Mouse (Mus musculus) layer of hippocampus, postnatal 14 days (tissue): ENCODE data around the gene Cadps. TPM values are rescaled to one million over a fixed set of nuclear protein-coding genes. Genes with fewer than 3 reads are reported as not detected.

Source experiments
- DNase-seq, 2 experiments: peaks; one replicate each; pipeline ENCODE4 v3.0.0; 2021 to 2022; ENCODE audit warnings: low spot score in 2 of 2, mixed read lengths in 1 of 2
- total RNA-seq, 2 experiments: library from RNA; stranded (reverse); gene quantifications; 2 replicates each; pipeline ENCODE4 v1.2.3; 2021

Gene Cadps
- total RNA-seq, 2 experiments from 2014 or later: 254 to 263 TPM

- peak; percentile 41 to 73 for DNase-seq
Measured at GRCm38 (mm10) chr14:12529961-12530542, 292.8 kb downstream of the Cadps start.

GRCm38 (mm10) chr14:12527296-12527695, 295.6 kb downstream of the Cadps start:
- DNase-seq: peak in 1 of 2 experiments; percentile 65

GRCm38 (mm10) chr14:12507018-12507417, 315.9 kb downstream of the Cadps start:
- DNase-seq: no peak

GRCm38 (mm10) chr14:12504191-12504947, 318.5 kb downstream of the Cadps start:
- no peak for DNase-seq

GRCm38 (mm10) chr14:12462206-12462605, 360.7 kb downstream of the Cadps start:
- no peak for DNase-seq

DNA sequence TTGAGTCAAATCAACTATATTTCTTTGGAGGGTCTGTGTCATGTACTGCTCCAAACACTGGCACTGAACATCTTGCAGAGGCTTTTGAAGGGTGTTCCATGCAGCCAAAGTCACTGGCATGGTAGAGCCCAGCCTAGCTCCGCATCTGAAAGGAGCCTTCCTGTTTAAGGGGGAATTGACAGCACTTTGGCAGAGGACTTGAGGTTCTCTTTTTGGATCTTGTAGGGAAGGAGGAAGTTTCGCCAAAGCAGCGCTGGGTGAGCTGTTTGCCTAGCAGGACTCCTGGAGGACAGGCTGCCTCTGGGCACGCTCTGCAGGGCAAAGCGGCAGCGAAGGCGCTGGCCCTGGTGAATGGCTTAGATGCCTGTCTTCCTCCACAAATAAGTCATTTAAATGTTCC, 363.2 kb downstream of the Cadps start:
- peak in 1 of 2 experiments; percentile 54 for DNase-seq

DNA sequence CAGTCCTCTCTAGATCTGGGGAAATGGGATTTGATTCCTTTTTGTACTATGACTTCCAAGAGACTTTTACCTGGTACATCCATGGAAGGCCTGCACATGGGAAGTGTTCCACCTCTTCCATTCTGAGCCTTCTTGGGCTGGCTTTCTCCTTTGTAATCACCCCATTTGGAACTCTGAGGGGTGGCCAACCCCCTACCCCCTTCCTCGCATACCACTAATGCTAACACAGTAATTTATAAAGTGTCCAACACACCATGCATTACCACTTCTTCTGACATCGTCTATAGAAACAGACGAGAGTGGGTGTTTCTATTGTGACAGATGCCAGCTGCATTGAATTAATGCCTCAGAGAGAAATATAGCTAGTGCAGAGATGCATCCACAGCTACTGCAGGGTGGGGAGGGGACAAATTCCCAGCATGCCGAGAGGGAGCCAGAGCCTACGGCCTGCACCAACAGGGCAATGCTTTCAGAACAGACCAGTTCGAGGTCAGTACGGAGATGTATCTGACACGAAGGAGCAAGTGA, 367.8 kb downstream of the Cadps start:
- no peak for DNase-seq

GRCm38 (mm10) chr14:12450807-12451206, 372.1 kb downstream of the Cadps start:
- DNase-seq: no peak

DNA sequence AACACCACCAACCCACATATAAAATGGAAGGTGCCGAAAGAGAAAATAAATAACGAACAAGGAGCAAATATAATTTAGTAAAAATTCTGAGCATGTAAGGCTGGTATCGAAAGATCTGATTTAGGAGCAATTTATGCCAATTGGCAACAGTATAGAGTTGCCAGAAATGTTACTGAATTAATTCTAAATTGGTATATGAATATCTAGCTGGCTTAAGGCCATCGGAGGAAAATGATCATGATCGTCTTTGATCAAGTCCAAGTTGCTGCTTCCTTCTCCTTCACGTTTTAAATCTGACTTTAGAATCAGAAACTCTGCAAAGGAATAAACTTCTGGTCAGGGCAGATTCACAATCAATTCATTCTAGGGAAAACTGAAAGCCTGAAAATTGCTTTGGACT, 374.0 kb downstream of the Cadps start:
- no peak for DNase-seq

DNA sequence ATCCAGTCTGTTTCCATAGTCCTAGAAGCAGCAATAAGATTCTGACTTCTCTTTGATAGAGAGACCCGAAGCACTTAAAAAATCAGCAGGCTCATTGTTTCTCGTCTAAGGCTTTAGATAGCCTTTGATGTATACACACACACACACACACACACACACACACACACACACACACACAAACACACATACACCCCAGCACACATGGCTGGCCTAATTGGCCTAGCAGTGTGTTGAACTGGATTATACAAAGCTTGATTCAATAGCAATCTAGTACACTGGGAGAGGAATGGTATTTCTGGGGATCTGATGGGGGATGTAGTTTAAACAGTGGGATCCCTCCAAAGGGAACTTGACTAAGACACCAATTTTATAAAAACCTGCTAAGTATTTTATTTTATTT, 381.9 kb downstream of the Cadps start:
- DNase-seq: no peak

DNA sequence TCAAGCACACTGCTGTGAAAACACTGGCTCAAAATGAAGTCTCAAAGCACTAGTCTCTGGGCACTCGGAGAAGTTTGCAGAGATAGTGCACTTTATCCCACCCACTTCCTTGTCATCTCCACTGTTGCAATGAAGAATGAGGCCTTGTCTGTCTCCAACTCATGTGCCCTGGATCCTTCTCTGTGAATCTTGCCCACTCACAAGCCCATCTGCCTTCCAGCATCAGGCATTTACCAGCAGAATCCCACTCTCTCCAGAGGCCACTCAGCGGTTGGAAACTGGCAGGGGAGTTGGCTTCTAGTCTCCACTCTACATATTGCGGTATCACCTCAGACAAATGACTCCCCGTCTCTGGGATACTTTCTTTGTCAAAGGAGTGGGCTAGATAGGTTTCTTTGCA, 384.9 kb downstream of the Cadps start:
- no peak for DNase-seq

GRCm38 (mm10) chr14:12437422-12437821, 385.5 kb downstream of the Cadps start:
- DNase-seq: no peak

GRCm38 (mm10) chr14:12436903-12437368, 385.9 kb downstream of the Cadps start:
- DNase-seq: peak in 1 of 2 experiments; percentile 25

DNA sequence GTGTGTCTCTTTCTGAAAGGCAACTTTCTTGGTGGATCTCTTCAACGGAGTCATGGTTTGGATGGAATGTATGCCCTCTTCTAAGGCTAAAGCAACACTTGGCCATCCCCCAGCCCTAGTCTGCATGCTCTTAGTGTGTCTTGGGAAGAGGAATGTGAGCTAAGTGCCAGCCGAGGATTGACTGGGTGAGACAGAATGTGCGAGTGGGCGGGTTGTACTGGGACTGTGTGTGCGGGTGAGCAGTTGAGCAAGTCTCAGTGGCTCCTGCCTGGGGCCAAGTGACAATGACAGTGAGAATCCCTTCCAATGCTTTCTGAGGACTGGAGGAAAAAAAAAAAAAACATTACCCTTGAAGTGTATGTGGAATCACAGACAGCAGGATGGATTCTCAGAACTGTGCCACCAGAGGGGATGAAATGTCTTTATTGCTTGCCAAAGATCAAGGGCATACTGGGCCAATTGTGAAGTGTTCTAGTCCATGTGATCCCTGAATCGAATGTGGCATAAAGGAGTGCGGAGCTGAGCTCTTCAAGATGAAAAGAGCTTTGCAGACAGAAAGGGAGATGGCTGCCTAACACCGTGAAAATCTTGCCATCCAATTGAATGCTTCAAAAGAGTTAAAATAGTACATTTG, 394.7 kb downstream of the Cadps start:
- peak in 1 of 2 experiments; percentile 47 for DNase-seq

DNA sequence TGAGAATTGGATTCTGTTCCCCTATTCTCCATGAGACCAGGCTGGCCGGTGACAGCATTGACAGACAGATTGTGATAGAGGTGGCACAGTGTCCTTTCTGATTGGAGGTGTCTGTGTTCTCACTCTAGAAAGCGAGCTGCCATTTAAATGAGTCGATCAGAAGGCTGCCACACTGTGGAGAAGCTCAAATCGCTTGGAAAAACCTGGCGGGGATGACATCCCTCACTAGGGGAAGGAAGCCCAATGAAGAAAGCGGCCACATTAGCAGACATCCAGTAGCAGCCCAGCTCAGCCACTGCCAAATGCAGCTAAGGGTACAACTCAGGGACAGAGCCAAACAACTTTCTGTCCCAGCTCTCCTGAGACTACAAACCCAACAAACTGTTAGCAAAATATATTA, 397.6 kb downstream of the Cadps start:
- no peak for DNase-seq

- DNase-seq: no peak
Measured at GRCm38 (mm10) chr14:12410276-12410675, 412.6 kb downstream of the Cadps start.

DNA sequence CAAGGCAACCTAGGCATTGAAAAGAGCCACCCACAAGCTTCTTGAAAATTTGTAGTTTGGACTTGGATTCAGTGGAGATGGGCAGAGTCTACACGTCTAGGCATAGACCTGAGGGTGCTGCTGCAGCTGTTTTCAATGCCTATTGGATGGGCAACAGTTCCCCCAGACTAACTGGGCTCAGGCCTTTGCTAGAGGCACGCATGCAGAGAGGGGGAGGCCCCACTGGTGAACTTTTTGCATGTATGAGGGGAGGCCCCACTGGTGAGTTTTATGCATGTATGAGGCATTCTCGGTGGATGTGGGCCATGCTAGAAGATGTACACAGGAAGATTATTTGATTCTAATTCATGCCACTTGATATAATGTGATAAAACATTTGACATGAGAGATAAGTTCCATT, 413.1 kb downstream of the Cadps start:
- DNase-seq: no peak

GRCm38 (mm10) chr14:12406588-12406987, 416.3 kb downstream of the Cadps start:
- DNase-seq: peak in 1 of 2 experiments; percentile 58

DNA sequence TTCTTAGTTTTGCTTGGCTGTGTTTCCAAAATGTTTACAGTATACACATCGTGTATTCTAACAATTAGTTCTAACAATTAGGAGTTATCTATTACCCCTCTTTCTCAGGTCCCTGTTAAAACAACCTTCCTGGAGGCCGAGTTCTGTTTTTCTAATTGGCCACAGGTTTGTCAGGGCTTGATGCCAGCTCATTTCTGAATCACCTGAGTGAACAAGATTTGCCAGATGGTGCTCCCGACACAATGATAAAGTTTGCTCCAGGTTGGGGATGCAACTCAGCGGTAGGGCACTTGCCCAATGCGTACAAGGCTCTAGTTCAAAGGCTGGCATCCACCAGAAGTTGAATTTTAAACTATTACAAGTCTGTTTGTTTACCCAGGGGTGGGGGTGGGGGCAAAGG, 417.7 kb downstream of the Cadps start:
- no peak for DNase-seq

DNA sequence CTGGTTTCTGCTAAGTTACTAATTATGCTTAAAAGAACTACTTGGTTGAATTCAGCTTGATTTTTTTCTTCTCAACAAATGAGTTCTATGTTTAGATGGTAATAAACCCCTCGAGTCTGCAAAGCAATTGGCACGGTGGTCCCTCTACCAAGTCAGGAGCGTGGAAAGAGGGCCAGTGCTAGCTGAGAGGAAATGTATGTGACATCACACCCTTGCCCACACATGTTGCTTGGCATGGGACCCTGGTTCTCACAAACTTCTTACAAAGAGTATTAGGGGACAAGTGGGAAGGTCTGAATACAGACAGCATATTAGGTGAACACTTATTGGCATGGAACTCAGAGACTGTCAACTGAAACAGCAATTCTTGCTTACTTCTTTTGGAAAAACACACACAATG, 418.2 kb downstream of the Cadps start:
- no peak for DNase-seq

- no peak for DNase-seq
Measured at GRCm38 (mm10) chr14:12404052-12404451, 418.8 kb downstream of the Cadps start.

DNA sequence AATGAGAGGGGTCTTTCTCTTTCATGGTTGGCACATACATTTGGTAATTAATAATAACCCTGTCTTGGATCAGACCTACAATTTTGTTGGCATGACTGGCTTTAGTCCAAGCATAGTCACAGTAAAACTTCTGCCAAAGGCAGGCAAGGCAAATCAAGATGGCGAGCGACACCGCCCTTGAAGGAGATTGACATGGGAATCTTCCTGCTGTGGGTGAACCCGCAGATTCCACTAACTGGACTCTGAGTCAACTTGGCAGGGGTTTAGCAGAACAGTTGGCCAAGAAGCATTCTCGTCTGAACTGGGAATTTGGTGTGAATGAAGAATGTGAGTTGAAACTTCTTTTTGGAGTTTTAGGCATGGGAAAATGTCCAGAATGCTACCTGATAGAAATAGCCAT, 422.8 kb downstream of the Cadps start:
- DNase-seq: no peak
